Mouse (Mus musculus) layer of hippocampus, adult 9-10 months (tissue): ENCODE measurements at regions not wholly inside any gene's neighbourhood (a gene's known extent, or its start where the extent isn't known, plus 50 kb on each side); places are given as distances from the start of the nearest gene placed in this dataset.

Source experiments
- DNase-seq: peaks from one replicate; pipeline ENCODE4 v3.0.0; 2022; ENCODE audit warnings: low spot score

DNA sequence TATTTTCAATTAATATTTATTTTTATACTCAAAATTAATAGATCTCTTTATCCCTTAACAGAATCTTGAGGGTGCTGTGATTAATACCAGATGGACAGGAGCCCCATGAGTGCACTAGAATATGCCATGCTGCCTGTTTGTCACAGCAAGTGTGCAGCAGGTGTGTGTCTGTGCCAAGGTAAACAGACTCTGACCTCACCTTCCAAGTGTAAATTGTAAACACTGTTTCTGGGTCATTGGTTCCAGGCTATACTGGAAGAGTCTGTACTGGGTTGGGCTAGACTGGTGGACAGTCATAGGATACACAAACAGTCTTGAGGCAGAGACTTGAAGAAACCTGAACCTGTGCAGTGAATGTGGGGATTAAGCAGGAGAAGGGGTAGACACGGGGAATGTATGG lies 422.2 kb downstream of the Gm21833 start:
- DNase-seq, result no peak

DNA sequence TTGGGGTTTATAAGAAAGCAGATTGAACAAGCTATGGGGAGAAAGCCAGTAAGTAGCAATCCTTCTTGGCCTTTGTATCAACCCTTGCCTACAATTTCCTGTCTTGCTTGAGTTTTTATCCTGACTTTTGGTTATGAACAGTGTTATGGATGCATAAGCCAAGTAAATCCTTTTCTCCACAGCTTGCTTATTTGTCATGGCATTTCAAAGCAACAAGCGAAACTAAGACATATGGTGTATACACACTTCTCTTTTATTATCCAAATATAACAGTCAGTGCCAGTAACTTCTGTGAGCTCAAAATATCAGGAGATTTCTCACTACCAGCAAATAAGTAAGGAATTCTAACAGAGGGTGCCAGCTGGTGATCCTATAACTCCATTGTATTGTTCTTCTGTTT lies 426.0 kb downstream of the Gm21833 start:
- DNase-seq, result no peak

GRCm38 (mm10) chr16:83271869-83272268 lies 443.7 kb downstream of the Gm21833 start:
- DNase-seq, result no peak

GRCm38 (mm10) chr16:83316314-83316713 lies 488.1 kb downstream of the Gm21833 start:
- DNase-seq, result peak; percentile 8

DNA sequence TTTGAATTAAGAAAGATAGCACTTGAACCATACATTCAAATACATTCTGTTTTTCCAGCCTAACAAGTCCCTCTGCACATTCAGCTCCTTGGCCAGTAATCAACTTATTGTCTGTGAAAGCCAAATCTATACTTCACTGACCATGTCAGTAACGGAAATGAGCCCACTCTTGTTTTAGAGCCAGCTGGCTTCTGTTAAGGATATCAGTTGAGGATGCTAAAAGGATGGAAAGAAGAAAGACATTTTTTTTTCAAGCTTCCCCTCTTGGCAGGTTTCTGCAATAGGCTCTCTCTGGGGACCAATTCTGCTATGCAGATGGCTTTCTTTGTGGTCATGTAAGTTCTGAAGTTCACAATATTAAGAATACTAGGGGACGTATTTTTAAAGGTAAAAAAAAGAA lies 498.6 kb downstream of the Gm21833 start:
- no peak for DNase-seq

- peak; percentile 15 for DNase-seq
These were observed 522.9 kb downstream of the Gm21833 start for GRCm38 (mm10) chr16:83351069-83351468.

GRCm38 (mm10) chr16:83394581-83394980 lies 566.4 kb downstream of the Gm21833 start:
- no peak for DNase-seq

DNA sequence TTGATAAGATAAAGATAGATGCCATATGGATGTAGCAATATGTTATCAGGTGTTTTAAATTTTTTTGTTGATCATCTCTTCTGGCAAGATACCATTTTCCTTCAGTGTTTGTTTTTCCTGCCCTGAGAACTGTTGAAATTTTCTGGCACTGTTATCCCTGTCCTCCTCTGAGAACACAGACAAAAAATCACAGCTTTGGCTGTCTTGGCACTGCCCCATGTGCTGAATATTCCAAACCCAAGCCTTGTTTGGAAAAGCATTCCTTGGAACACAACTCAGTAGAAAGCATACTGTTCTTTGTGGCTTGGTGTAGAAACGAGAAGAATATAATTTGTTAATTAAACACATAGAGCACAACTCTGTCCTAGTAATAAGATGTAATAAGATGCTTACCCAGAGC lies 592.5 kb downstream of the Gm21833 start:
- DNase-seq, result no peak

GRCm38 (mm10) chr16:83423096-83423495 lies 594.9 kb downstream of the Gm21833 start:
- DNase-seq, result no peak
